Mouse (Mus musculus) kidney, adult 2 months (tissue): Measurements from ENCODE around the gene Dennd4c.

Experiments
- CTCF ChIP-seq: fragments of 200-500 bp; conservative IDR thresholded peaks from 2 replicates; pipeline ENCODE4 v1.5.1; 2011; ENCODE audit warnings: low read depth, mild to moderate bottlenecking, control low read depth, low read length, moderate library complexity, mixed read lengths; ENCODE audit not compliant: insufficient read depth, insufficient read length
- POLR2A ChIP-seq: fragments of 200-500 bp; IDR thresholded peaks from one replicate; pipeline ENCODE4 v1.6.1; 2011; ENCODE audit warnings: low read depth, low read length, control low read depth

- TF ChIP-seq POLR2A (no peak), CTCF (no peak)
Measured at GRCm38 (mm10) chr4:86879477-86879876, 131.1 kb downstream of the Dennd4c start.
